Mouse (Mus musculus) cerebellum, adult 2 months (tissue): ENCODE results near the gene Ppp1r14b.

Experiments
- CTCF ChIP-seq: fragments of 200-500 bp; IDR thresholded peaks from 2 replicates; pipeline ENCODE4 v1.5.1; 2011; ENCODE audit warnings: low read depth, mild to moderate bottlenecking, control low read depth, low read length, moderate library complexity, borderline replicate concordance; ENCODE audit not compliant: insufficient read depth
- POLR2A ChIP-seq: fragments of 200-500 bp; IDR thresholded peaks from 2 replicates; pipeline ENCODE4 v1.6.1; 2011; ENCODE audit warnings: low read length, control low read depth, borderline replicate concordance; ENCODE audit not compliant: insufficient read depth

- TF ChIP-seq POLR2A (no peak), CTCF (no peak)
Measured at GRCm38 (mm10) chr19:6971644-6972043, 3.1 kb upstream of the Ppp1r14b start.
